Mouse (Mus musculus) lung, adult 18-20 months (tissue): ENCODE measurements around the gene 9530068E07Rik.
"Not testable (repeated sequence)": the region's sequence is repeated elsewhere in the genome, so short reads cannot be mapped to it uniquely, and the experiment has no call there.

Source experiments
- DNase-seq, 2 experiments: peaks; one replicate each; pipeline ENCODE4 v3.0.0; 2022; ENCODE audit warnings: mixed read lengths in 2 of 2

The 9530068E07Rik gene

GRCm38 (mm10) chr11:52395940-52396596 is at the start of gene 9530068E07Rik:
9530068E07Rik (plus strand) TSS chr11:52396428.
- peak; percentile 93 to 95 for DNase-seq

GRCm38 (mm10) chr11:52346635-52347005 is 49.6 kb upstream of the 9530068E07Rik start:
- DNase-seq = peak in 1 of 2 experiments; percentile 24

DNA sequence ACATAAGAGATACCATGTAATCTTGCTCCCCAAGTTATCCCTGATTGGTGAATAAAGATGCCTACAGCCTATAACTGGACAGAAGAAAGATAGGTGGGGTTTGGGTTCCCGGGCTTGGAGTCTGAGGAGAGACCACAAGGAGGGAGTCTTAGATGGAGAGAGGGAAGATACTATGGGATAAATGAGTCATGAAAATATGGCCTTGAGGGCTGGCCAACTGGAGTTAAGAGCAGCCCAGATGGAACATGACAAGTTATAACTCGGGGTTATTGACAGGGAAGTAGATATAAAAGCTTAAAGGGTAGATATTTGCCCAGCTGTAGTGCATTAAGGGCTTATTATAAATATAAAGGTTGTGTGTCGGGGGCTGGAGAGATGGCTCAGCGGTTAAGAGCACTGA is 48.1 kb upstream of the 9530068E07Rik start:
- no peak for DNase-seq

- DNase-seq = no peak
These were observed 47.5 kb upstream of the 9530068E07Rik start for GRCm38 (mm10) chr11:52348724-52349123.

GRCm38 (mm10) chr11:52350924-52351323 is 45.3 kb upstream of the 9530068E07Rik start:
- peak; percentile 57 to 69 for DNase-seq

GRCm38 (mm10) chr11:52352271-52352670 is 44.0 kb upstream of the 9530068E07Rik start:
- no peak for DNase-seq

DNA sequence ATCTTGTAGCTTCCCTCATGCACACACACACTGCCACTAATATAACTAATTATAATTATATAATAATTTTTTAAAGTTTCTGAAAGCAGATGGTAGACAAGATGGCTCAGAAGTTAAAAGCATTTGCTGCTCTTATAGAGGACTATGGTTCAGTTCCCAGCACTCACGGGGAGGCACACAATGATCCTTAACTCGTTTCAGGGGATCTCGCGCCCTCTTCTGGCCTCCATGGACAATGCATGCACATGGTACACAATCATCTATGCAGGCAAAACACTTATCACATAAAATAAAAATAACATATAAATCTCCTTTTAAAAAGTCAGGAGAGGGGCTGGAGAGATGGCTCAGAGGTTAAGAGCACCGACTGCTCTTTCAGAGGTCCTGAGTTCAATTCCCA is 41.6 kb upstream of the 9530068E07Rik start:
- DNase-seq = no peak

DNA sequence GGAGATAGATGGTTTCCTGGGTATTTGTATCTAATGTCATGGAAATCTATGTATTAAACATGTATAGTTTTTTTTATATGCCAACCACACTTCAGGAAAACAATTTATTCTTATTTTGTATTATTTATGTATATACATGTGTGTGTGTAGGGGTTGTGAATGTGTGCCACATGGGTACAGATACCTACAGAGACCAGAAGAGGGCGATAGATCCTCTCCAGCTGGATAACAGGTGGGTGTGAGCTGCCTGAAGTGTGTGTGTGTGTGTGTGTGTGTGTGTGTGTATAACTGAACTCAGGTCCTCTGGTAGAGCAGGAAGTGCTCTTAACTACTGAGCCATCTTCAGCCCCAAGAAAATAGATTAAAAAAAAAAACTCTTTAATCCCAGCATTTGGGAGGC is 40.6 kb upstream of the 9530068E07Rik start:
- DNase-seq = no peak

- DNase-seq = not testable (repeated sequence)
These were observed 39.1 kb upstream of the 9530068E07Rik start for GRCm38 (mm10) chr11:52357091-52357490.

DNA sequence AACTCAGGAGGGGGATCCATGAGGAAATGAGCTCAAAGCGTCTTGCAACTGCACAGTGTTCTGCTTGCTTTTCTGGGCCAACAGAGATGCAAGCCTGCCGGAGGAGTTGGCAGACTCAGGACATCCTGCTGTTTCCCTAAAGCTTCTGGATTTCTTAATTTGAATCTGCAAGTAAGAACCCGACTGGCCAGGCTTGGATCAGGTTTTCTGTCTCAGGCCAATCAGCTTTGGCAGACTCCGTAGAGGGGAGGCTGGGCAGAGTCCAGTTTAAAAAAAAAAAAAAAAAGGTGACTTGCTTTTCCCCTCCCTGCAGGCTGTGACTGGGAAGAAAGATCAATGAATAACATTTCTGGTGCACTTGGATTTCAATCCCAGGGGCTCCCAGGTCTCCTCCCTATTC is 37.7 kb upstream of the 9530068E07Rik start:
- DNase-seq = peak in 1 of 2 experiments; percentile 35

DNA sequence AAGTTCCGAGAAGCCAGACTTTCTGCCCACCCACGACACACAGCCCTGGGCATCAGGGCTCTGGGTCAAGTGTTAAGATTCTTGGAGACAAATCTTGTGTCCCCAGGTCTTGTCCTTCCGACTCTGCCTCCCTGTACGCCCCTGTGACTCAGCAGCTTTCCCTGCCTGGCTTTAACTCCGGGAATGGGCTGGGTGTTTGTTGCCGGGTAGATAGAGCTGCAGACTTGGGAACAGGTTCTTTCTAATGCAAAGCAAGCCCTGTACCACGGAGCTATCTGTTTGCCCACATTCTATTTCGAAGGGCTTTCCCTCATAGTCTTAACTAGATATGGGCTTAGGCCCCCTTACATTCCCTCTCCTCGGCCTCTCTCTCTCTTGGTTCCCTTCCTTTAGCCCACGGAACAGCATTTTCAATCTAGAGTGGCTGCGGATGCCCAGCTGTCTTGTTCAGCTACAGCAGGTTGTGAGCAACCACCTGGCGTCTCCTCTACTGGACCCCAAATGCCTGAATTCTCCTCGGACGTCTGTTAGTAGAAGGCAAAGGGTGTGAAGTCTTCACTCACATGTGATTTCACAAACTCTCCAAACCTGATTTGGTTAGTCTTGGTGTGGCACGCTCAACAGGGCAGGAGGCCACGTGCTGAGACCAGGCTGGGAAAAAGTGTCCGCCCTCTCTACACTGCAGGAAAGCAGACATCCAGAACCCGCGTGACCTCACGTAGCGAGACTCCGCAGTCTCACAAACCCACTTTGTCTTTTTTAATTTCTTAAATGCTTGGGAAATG is 36.4 kb upstream of the 9530068E07Rik start:
- DNase-seq = peak; percentile 74 to 76

GRCm38 (mm10) chr11:52360471-52361277 is 35.6 kb upstream of the 9530068E07Rik start, which contains the start of gene Vdac1:
Vdac1 (plus strand) TSS chr11:52360860.
- peak; percentile 85 to 88 for DNase-seq

- DNase-seq = peak; percentile 52 to 58
These were observed 34.8 kb upstream of the 9530068E07Rik start for GRCm38 (mm10) chr11:52361287-52361921.

DNA sequence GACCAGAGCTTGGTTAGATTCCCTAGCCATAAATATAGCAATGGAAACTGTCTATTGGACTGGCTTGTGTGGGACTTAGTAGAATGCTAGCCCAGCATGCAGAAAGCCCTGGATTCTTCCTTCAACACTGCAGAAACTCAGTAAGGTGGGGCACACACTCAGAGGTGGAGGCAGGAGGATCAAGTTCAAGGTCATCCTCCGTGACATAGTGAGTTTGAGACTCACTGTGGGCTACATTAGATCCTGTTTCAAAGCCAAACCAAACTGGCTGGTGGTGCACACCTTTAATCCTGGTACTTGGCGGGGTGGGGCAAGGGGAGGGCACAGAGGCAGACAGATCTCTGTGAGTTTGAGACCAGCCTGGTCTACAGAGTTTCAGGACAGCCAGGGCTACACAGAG is 31.9 kb upstream of the 9530068E07Rik start:
- no peak for DNase-seq

DNA sequence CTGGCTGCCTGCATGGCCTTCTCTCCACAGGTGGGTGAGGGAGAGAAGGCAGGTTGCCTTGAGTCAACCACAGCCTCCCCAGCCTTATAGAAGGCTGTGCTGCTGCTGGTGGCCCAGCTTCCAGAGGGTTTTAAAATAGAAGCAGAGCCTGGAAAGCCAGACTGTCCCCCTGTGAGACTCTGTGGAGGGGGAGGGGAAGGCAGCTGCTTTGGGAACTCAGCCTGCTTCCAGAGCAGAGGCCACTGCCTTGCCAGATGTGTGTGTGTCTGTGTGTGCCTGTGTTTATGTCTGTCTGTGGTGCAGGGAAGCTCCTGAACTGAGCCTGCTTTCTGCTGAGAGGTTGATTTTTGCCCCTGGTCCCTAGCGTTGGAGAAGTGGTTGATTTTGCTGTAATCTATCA is 31.1 kb upstream of the 9530068E07Rik start:
- DNase-seq = no peak

GRCm38 (mm10) chr11:52366358-52366757 is 29.9 kb upstream of the 9530068E07Rik start:
- no peak for DNase-seq

GRCm38 (mm10) chr11:52368176-52368985 is 27.8 kb upstream of the 9530068E07Rik start:
- no peak for DNase-seq

- no peak for DNase-seq
These were observed 26.7 kb upstream of the 9530068E07Rik start for GRCm38 (mm10) chr11:52369252-52370134.

DNA sequence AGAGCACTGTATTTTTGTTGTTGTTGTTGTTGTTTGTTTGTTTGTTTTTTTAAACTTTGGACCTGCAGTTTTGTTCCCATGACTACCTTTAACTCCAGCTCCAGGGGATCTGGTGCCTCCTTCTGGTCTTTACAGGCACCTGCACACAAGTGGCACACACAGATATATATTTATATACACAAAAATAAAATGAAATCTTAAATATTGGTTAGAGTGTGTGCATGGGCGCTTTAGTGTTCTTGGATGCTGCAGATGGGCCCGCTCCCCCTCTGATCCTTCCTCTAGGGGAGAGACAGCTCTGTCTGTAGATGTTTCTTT is 26.1 kb upstream of the 9530068E07Rik start:
- no peak for DNase-seq

DNA sequence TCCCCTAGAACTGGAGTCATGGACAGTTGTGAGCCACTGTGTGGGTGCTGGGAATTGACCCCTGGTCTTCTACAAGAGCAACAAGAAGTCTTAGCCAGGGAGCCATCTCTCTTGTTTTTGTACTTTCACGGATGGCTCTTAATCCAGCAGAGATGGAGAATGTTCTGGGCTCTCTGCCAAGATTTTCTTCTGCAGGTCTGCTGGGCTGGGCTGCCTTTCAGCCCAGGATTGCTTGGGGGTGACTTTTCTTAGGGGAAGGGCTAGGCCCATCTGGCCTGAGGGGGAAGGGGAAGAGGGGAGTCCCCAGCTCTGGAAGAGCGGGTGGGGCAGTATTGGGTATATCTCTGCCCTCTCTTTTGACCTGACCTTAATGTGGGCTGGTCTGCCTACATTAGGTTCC is 25.7 kb upstream of the 9530068E07Rik start:
- peak in 1 of 2 experiments; percentile 33 for DNase-seq

- peak in 1 of 2 experiments; percentile 32 for DNase-seq
These were observed 22.4 kb upstream of the 9530068E07Rik start for GRCm38 (mm10) chr11:52373841-52374240.
